Mouse (Mus musculus): Measurements from ENCODE around the gene Dnajc25. TPM values are rescaled to one million over a fixed set of nuclear protein-coding genes. Genes with fewer than 3 reads are reported as not detected.
A peak's percentile ranks its signal among the peaks of the same experiment; 100 is the strongest.

Dnajc25 gene
- 6.5 and 10.1 TPM in 2 replicates for polyA plus RNA-seq (2016; fragmentation: Nextera tagmentation; extraction: Ambion mirVana)

DNA sequence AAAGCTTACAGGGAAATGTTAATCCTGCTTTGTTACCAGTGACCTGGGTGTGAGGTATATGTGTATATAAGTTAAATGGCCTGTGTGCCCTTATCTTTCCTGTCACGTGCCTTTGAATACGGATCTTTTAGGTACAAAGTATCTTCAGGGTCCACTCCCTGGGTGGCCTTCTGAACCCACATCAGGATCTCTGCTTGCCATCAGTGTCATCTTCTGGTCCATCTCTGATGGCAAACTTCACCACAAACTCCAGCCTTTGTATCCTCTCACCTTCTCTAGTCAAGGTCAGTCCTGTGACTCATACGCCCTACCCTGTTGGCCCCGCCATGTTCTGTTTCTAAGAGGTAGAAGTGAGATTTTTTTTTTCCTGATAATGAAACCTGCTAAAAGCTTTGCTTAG is at the start of gene Dnajc25:
Dnajc25 (plus strand) TSS at position 301 of the 400 bp plus-strand sequence.
- Histone ChIP-seq H3K36me3 (no peaks in the 10 kb centered on the region), H3K4me3 (no peak within 1 kb of the TSS), H3K4me1 (no peaks in the 10 kb centered on the region), H3K9ac (replicated peaks) (no peak within 1 kb of the TSS), H3K4me2 (replicated peaks) (no peak within 1 kb of the TSS), H3K27ac (replicated peaks) (no peak within 1 kb of the TSS), H3K27me3 (no peaks in the 10 kb centered on the region; the same call in 1 of the 2 replicates), H3K9me3 (no peaks in the 10 kb centered on the region)
- 91% methylated on average over 4 of the region's 4 CpGs for WGBS
- no peak for ATAC-seq (ENCODE audit: low FRiP score, low read depth)

DNA sequence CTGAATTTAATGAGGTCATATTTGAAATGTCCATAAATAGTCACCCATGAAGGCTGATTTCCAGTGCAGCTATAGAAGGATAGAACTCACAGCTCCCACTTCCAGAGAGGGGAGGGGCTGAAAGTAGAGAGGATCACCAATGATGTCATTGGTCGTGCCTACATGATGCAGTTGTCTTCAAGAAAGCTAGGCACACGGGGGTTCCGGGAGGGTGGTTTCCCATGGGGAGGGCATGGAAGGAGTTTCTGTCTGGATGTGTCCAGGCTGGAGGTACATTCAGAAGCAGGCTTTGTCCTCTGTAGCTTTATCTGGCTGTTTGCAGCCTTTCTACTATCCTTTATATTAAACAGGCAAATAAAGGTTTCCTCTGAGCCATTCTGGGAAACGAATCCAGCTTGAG is 46.5 kb upstream of the Dnajc25 start:
- WGBS, result 85% methylated on average over 4 of the region's 4 CpGs
- no peak for ATAC-seq (ENCODE audit: low FRiP score, low read depth)

DNA sequence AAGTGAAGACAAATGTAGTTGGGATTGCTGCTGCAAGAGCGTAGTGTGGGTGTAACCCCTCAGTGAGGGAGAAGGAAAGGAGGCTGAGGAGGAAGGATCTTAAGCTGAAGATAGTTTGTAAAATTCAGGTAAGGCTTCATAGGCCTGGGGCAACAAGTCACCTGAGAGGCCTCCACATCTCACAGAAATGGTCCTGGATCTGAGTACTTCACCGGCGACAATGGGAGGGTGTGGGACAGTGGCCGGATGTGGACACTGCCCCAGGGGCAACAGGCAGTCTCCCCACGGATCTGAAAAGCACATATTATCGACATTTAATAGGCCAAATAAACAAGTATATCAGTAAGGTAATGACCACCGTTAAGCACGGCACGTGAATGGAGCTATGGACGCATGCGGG is 42.2 kb upstream of the Dnajc25 start:
- H3K4me3 ChIP-seq, result no peak overlapping the region
- no peaks in the 10 kb centered on the region for H3K4me1 ChIP-seq
- H3K9ac ChIP-seq (replicated peaks), result no peak overlapping the region
- WGBS, result 93% methylated on average over 11 of the region's 11 CpGs
- H3K9me3 ChIP-seq, result no peaks in the 10 kb centered on the region
- H3K4me2 ChIP-seq (replicated peaks), result no peak overlapping the region
- H3K36me3 ChIP-seq, result peaks cover 9% of the 10 kb centered on the region; the same call in 1 of the 2 replicates
- ATAC-seq (ENCODE audit: low FRiP score, low read depth), result no peak
- no peak overlapping the region for H3K27ac ChIP-seq (replicated peaks)
- H3K27me3 ChIP-seq, result no peaks in the 10 kb centered on the region

More for the DNA sequence above, 46.5 kb upstream of the Dnajc25 start:
- H3K36me3 ChIP-seq, result no peaks in the 10 kb centered on the region
- no peak overlapping the region for H3K4me3 ChIP-seq
- H3K27ac ChIP-seq (replicated peaks), result no peak overlapping the region
- H3K9me3 ChIP-seq, result no peaks in the 10 kb centered on the region
- no peak overlapping the region for H3K4me2 ChIP-seq (replicated peaks)
- H3K4me1 ChIP-seq, result 0 out of 2 replicates have a peak, but pooled peaks cover 8% of the 10 kb centered on the region
- no peak overlapping the region for H3K9ac ChIP-seq (replicated peaks)
- peaks cover 13% of the 10 kb centered on the region for H3K27me3 ChIP-seq

DNA sequence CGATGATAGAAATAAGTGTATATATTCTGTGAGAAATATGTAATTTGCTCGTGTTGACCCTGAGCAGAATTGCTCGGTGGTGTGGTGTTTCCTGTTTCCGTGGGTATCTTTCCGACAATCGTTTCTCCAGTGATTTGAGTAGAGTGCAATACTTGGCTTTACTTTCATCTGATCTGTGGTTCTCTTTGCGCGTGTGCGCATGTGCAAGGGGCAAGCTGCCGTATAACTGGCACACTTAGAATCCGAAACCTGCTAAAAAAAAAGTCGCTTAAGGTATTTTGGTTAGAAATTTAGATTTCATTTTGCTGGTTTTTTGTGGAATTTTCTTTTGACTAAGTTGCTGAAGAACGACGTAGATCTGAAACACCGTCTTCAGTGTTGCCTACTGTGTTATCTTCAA is 33.1 kb upstream of the Dnajc25 start:
- H3K9me3 ChIP-seq, result no peaks in the 10 kb centered on the region
- H3K36me3 ChIP-seq, result peaks cover 10% of the 10 kb centered on the region; the same call in 1 of the 2 replicates
- no peak for ATAC-seq (ENCODE audit: low FRiP score, low read depth)
- H3K9ac ChIP-seq (replicated peaks), result no peak overlapping the region
- no peak overlapping the region for H3K4me3 ChIP-seq
- H3K4me1 ChIP-seq, result no peaks in the 10 kb centered on the region
- H3K4me2 ChIP-seq (replicated peaks), result no peak overlapping the region
- 90% methylated on average over 15 of the region's 15 CpGs for WGBS
- H3K27ac ChIP-seq (replicated peaks), result no peak overlapping the region
- no peaks in the 10 kb centered on the region for H3K27me3 ChIP-seq

DNA sequence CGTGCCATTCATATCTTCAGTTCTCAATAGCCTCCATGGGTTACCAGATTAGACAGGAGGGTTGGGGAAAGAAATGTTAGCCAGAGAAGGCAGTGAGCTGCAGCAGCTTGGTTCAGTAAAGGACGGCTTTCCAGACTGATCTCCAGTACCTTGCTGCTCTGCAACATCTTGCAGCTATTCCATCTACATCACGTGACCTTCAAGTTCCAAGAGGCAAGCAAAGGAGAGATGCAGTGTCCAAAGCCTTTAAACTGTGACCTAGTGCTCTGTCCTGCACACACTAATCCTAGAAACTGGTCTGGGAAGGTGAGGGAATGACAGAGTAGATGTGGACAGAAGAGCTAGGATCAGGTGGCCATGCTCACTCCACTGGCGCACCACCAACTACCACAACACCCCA is 31.6 kb upstream of the Dnajc25 start:
- Histone ChIP-seq H3K27me3 (no peaks in the 10 kb centered on the region), H3K9me3 (no peaks in the 10 kb centered on the region), H3K9ac (replicated peaks) (no peak overlapping the region), H3K27ac (replicated peaks) (no peak overlapping the region), H3K4me1 (no peaks in the 10 kb centered on the region), H3K4me3 (no peak overlapping the region), H3K4me2 (replicated peaks) (no peak overlapping the region), H3K36me3 (no peaks in the 10 kb centered on the region)
- 95% methylated on average over 4 of the region's 4 CpGs for WGBS
- ATAC-seq (ENCODE audit: low FRiP score, low read depth), result no peak

DNA sequence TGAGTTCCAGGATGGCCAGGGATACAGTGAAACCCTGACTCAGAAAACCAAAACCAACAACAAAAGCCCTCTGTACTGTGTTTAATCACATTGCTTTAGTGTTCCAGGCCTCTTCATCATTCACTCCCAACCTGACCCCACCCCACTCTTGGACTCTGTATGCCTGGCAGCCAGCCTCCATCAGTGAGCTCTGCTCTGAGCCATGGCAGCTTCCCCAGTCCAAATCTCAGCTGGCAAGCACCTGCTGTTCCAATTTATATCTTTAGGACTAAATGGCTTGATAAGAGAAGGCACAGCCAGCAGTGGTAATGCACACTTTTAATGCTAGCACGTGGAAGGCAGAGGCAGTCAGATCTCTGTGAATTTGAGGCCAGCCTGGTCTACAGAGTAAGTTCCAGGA is 29.7 kb upstream of the Dnajc25 start:
- H3K36me3 ChIP-seq, result no peaks in the 10 kb centered on the region
- no peak overlapping the region for H3K9ac ChIP-seq (replicated peaks)
- no peaks in the 10 kb centered on the region for H3K27me3 ChIP-seq
- H3K27ac ChIP-seq (replicated peaks), result no peak overlapping the region
- no peak overlapping the region for H3K4me3 ChIP-seq
- H3K9me3 ChIP-seq, result no peaks in the 10 kb centered on the region
- no peak for ATAC-seq (ENCODE audit: low FRiP score, low read depth)
- no peak overlapping the region for H3K4me2 ChIP-seq (replicated peaks)
- H3K4me1 ChIP-seq, result no peaks in the 10 kb centered on the region
- WGBS, result 94% methylated on average over 1 of the region's 1 CpGs

DNA sequence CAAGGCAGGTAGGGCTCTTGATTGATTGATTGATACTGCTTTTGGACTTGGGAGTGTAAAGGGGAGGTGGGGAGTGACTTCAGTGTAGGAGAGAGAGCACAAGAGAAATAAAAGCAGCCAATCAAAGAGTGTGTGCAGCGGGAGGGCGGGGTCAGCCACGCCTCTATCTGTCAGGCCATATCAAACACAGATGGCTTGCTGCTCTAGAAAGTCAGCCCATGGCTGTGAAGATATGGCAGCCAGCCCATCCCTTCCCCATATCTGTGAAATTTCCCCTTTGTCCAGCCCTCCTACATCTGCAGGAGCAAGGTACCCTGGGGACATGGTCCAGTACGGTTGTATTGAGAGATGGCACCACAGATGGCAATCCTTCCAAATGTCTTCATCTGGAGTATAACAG is 24.2 kb upstream of the Dnajc25 start:
- 78% methylated on average over 4 of the region's 4 CpGs for WGBS
- Histone ChIP-seq H3K27me3 (no peaks in the 10 kb centered on the region), H3K9ac (replicated peaks) (no peak overlapping the region), H3K4me1 (no peaks in the 10 kb centered on the region), H3K4me2 (replicated peaks) (no peak overlapping the region), H3K36me3 (no peaks in the 10 kb centered on the region), H3K9me3 (no peaks in the 10 kb centered on the region), H3K4me3 (no peak overlapping the region), H3K27ac (replicated peaks) (no peak overlapping the region)
- ATAC-seq (ENCODE audit: low FRiP score, low read depth), result no peak

DNA sequence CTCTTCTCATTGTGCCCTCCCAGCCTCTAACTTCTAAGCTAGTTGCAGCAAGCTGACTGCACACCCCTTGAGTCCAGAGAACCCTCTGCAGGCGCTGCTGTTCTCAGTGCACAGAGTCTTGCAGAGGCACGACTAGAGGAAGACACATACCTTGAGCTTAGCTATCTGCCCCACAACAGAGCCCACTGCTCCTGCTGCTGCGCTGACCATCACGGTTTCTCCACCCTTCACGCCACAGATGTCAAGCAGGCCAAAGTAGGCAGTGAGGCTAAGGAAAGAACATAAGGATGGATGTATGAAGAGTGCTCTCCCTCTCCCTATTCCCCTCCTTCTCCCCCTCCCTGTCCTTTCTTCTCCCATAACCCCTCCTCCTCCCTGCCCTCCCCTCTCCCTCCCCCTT is 19.2 kb upstream of the Dnajc25 start:
- no peak for ATAC-seq (ENCODE audit: low FRiP score, low read depth)
- Histone ChIP-seq H3K27me3 (no peaks in the 10 kb centered on the region), H3K4me2 (replicated peaks) (no peak overlapping the region), H3K9ac (replicated peaks) (no peak overlapping the region), H3K27ac (replicated peaks) (no peak overlapping the region), H3K36me3 (no peaks in the 10 kb centered on the region), H3K4me3 (no peak overlapping the region), H3K4me1 (no peaks in the 10 kb centered on the region), H3K9me3 (no peaks in the 10 kb centered on the region)
- 83% methylated on average over 5 of the region's 5 CpGs for WGBS

DNA sequence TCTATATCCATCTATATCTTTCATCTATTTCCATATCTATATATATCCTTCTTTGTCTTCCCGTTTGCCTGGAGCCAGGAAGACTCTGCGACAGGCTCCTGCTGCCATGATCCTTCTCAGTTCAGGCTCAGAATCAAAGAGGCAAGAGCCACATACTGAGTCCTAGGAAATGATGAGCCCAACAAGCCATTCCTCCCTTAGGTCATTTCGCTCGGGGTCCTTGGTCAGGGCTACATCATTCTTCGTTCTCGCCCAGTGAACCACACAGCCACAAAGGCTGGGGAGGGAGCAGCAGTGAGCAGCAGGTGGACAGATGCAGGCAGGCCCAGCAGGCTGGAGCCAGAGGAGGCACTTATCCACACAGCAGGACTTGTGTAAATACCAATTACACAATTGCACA is 13.4 kb upstream of the Dnajc25 start:
- Histone ChIP-seq H3K27ac (replicated peaks) (no peak overlapping the region), H3K4me3 (no peak overlapping the region), H3K9me3 (no peaks in the 10 kb centered on the region), H3K27me3 (no peaks in the 10 kb centered on the region), H3K4me1 (peaks cover 4% of the 10 kb centered on the region; the same call in 1 of the 2 replicates), H3K36me3 (no peaks in the 10 kb centered on the region), H3K4me2 (replicated peaks) (no peak overlapping the region), H3K9ac (replicated peaks) (no peak overlapping the region)
- 84% methylated on average over 6 of the region's 6 CpGs for WGBS
- no peak for ATAC-seq (ENCODE audit: low FRiP score, low read depth)

DNA sequence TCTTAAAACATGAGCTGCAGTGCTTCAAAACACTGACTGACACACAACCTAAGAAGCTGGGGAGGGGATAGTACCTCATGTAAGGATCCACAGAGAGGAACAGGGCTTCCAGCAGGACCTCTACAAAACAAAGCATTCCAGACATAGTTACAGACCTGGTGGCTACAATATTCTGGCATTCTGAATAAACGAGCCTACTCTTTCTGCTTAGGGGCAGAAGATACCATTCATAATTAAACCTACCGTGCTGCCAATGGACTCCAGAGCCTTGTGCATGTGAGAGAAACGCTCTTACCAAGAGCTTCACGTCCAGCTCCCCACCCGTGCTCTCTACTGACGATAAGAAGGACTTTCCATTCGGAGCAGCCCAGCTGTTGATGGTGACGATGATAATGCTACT is 12.1 kb upstream of the Dnajc25 start:
- Histone ChIP-seq H3K27ac (replicated peaks) (no peak overlapping the region), H3K4me1 (peaks cover 10% of the 10 kb centered on the region; the same call in 1 of the 2 replicates), H3K27me3 (peaks cover 4% of the 10 kb centered on the region), H3K4me3 (no peak overlapping the region), H3K36me3 (no peaks in the 10 kb centered on the region), H3K4me2 (replicated peaks) (no peak overlapping the region), H3K9me3 (no peaks in the 10 kb centered on the region), H3K9ac (replicated peaks) (no peak overlapping the region)
- no peak for ATAC-seq (ENCODE audit: low FRiP score, low read depth)
- 88% methylated on average over 8 of the region's 8 CpGs for WGBS

DNA sequence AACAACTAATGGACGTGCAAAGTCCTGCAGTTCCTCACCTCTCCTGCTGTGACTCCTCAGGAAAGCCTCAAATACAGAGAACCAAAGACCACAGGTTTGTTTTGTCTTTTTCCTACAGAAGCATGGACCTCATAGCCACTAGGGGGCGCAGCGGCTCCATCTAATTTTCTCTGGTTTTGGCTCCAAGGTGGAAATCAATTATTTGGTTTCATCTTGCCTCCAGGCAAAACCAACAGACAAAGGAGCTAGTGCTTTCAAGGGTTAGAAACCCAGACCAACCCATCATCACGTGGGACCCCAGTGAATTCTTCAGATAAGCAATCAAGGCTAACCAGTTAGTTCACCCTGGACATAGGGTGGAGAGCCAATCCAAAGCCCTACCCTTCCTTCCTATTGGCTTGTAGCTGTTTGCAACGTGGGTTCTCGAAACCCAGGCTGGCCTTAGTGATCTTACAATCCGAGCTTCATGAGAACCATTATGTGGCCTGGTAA is 9.7 kb upstream of the Dnajc25 start:
- Histone ChIP-seq H3K27ac (replicated peaks) (no peak overlapping the region), H3K9me3 (no peaks in the 10 kb centered on the region), H3K4me1 (peaks cover 10% of the 10 kb centered on the region; the same call in 1 of the 2 replicates), H3K4me2 (replicated peaks) (no peak overlapping the region), H3K4me3 (no peak overlapping the region), H3K36me3 (no peaks in the 10 kb centered on the region), H3K27me3 (peaks cover 8% of the 10 kb centered on the region), H3K9ac (replicated peaks) (no peak overlapping the region)
- no peak for ATAC-seq (ENCODE audit: low FRiP score, low read depth)
- WGBS, result 22% methylated on average over 7 of the region's 7 CpGs

DNA sequence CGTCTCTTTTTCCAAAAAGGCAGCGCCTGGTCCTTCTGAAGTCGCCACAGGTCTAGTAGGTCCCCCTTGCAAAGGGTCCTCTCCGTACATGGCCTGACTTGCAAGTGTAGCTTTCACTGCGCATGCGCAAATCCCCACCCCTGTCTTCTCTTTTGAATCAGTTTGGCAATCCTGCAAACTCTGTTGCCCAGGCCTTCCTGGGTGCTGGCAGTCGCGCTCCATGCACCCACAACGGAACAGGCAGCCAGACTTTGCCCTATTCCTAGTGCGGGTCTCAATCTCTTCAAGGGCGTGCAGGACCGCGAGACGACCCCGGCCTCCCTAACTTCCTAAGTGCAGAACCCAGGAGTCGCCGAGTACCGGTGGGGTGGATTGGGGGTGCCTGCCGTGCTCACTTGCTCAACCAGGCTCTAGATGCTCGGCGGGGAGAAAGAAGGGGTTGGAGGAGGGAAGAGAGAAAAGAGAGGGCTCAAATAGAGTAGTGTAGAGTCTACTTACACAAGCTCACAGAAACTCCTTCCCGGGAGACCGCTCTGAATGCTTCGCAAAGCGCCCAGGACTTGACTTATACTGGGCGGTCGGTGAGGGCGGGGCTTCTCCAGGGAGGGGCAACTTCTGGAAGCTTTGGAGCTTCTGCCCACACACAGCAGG is 8.2 kb upstream of the Dnajc25 start, which contains the start of gene Ptgr1:
Ptgr1 (minus strand) TSS at position 580 of the 651 bp plus-strand sequence.
- H3K36me3 ChIP-seq, result no peaks in the 10 kb centered on the region
- peak within 1 kb of the TSS; percentile 60 for H3K9ac ChIP-seq (replicated peaks)
- no peak within 1 kb of the TSS for H3K27ac ChIP-seq (replicated peaks)
- H3K4me3 ChIP-seq, result peak within 1 kb of the TSS; percentile 57
- under 1% methylated on average over 28 of the region's 28 CpGs for WGBS
- H3K4me1 ChIP-seq, result peaks cover 10% of the 10 kb centered on the region; the same call in 1 of the 2 replicates
- H3K4me2 ChIP-seq (replicated peaks), result peak within 1 kb of the TSS; percentile 86
- peak; percentile 71 for ATAC-seq (ENCODE audit: low FRiP score, low read depth)
- H3K27me3 ChIP-seq, result peaks cover 8% of the 10 kb centered on the region
- H3K9me3 ChIP-seq, result no peaks in the 10 kb centered on the region
